Mouse (Mus musculus) ES-E14 (cell line): ENCODE measurements around the gene Spata17. TPM values are rescaled to one million over a fixed set of nuclear protein-coding genes. Genes with fewer than 3 reads are reported as not detected.

ENCODE experiments used
- DNase-seq: peaks from one replicate; pipeline ENCODE4 v3.0.0-alpha.2; 2013; ENCODE audit warnings: low read depth, low spot score
- H3K27ac ChIP-seq: 2 replicates; pipeline ENCODE4 v1.5.1; 2012; ENCODE audit warnings: low read depth, mild to moderate bottlenecking, low read length, moderate library complexity, mixed read lengths; ENCODE audit not compliant: poor library complexity, insufficient read depth, severe bottlenecking
- H3K36me3 ChIP-seq: 2 replicates; pipeline ENCODE4 v1.6.1; 2012; ENCODE audit warnings: mild to moderate bottlenecking, low read length, moderate library complexity, mixed read lengths; ENCODE audit not compliant: control insufficient read depth, poor library complexity, insufficient read depth, severe bottlenecking
- H3K4me1 ChIP-seq, 2 experiments: fragments of 150-350 bp in 1 of 2; sonication (generic) in 1 of 2; 2 replicates each; pipeline ENCODE4 v1.6.1; 2012; ENCODE audit warnings: low read length in 2 of 2, mild to moderate bottlenecking in 1 of 2, mixed read lengths in 1 of 2; ENCODE audit not compliant: control insufficient read depth in 2 of 2, insufficient read depth in 2 of 2, poor library complexity in 1 of 2
- H3K4me3 ChIP-seq, 2 experiments: fragments of 150-350 bp in 1 of 2; sonication (generic) in 1 of 2; 2 replicates each; pipeline ENCODE4 v1.5.1; 2012; ENCODE audit warnings: low read length in 2 of 2, low read depth in 1 of 2, mild to moderate bottlenecking in 1 of 2, mixed read lengths in 1 of 2; ENCODE audit not compliant: insufficient read depth in 1 of 2, poor library complexity in 1 of 2, severe bottlenecking in 1 of 2
- H3K9ac ChIP-seq: 2 replicates; pipeline ENCODE4 v1.6.1; 2012; ENCODE audit warnings: low read depth, mild to moderate bottlenecking, low read length, mixed read lengths; ENCODE audit not compliant: poor library complexity, insufficient read depth, severe bottlenecking
- H3K9me3 ChIP-seq: fragments of 150-350 bp; sonication (generic); 2 replicates; pipeline ENCODE4 v1.6.1; 2012; ENCODE audit warnings: low read depth, mild to moderate bottlenecking, low read length; ENCODE audit not compliant: control insufficient read depth, insufficient read depth
- CHD2 ChIP-seq: IDR thresholded peaks from 2 replicates; pipeline ENCODE4 v1.6.1; 2014; ENCODE audit warnings: mild to moderate bottlenecking, low read depth, low read length, inconsistent platforms
- HCFC1 ChIP-seq: IDR thresholded peaks from 2 replicates; pipeline ENCODE4 v1.6.1; 2012; ENCODE audit warnings: low read length, inconsistent platforms, borderline replicate concordance; ENCODE audit not compliant: insufficient read depth
- MAFK ChIP-seq: IDR thresholded peaks from 2 replicates; pipeline ENCODE4 v1.6.1; 2014; ENCODE audit warnings: mild to moderate bottlenecking, low read depth, low read length, inconsistent platforms; ENCODE audit not compliant: insufficient read depth
- ZC3H11A ChIP-seq: IDR thresholded peaks from 2 replicates; pipeline ENCODE4 v1.6.1; 2012; ENCODE audit warnings: low read depth, mild to moderate bottlenecking, inconsistent platforms, low read length, borderline replicate concordance
- ZNF384 ChIP-seq: IDR thresholded peaks from 2 replicates; pipeline ENCODE4 v1.6.1; 2012; ENCODE audit warnings: low read depth, low read length, inconsistent platforms
- in situ Hi-C, 2 experiments: fragments of 600-800 bp; cut with MboI; formaldehyde crosslinking; loops; one replicate each; pipeline ENCODE4 v1.15.1; 2025; ENCODE audit warnings: low sequenced_read_pairs in 2 of 2, inconsistent platforms in 1 of 2; ENCODE audit not compliant: unreplicated experiment in 2 of 2
- total RNA-seq: library from RNA; depleted of rRNA; stranded (reverse); fragments of 300-350 nt; gene quantifications from 2 replicates; pipeline ENCODE4 v1.2.3, GENCODE M21; 2012

Gene Spata17
- total RNA-seq, 1 experiment: 0.36 TPM

DNA sequence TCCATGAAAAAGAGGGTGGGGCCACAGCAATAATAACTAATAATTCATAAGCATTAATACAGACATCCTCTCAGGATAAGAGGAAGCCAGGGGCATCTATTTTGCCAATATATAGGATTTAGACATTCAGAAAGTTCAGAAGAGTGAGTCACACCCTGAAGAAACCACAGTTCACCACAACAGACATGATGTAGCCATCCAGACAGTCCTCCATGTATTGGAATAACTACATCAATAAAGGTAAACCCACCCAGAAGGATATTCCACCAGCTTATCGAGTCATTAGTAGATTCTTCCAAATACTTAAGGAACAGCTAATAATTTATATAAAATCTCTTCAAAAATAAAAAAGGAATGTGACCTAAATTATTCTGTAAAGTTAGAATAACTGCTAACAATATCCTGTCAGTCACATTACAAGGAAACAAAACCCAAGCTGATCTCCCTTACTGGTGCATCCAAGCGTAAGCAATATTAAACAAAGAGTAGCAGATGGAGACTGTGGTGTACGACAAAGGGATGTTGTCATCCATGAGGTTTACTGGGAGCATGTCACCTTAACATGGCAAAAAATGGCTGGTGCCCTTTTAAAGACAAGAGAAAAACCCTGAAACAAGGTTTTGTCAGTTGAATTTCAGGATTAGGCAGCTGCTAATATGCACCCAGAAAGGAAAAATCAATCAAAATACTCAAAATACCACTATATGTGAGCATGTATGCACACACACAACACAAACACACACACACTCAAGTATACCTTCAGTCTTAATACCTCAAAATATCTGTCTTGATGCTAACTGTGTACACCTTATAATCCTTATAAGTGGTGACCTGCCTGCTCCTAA, 138.8 kb downstream of the Spata17 start:
- no peaks in the 10 kb centered on the region for H3K9me3 ChIP-seq
- no peak overlapping the region for H3K27ac ChIP-seq
- H3K9ac ChIP-seq: no peak overlapping the region
- DNase-seq: no peak
- in situ Hi-C loops: no loop called here
- no peak overlapping the region for H3K4me3 ChIP-seq
- H3K4me1 ChIP-seq: no peaks in the 10 kb centered on the region
- no peaks in the 10 kb centered on the region for H3K36me3 ChIP-seq
- TF ChIP-seq ZNF384 (no peak), CHD2 (no peak), HCFC1 (no peak), ZC3H11A (no peak), MAFK (no peak)

DNA sequence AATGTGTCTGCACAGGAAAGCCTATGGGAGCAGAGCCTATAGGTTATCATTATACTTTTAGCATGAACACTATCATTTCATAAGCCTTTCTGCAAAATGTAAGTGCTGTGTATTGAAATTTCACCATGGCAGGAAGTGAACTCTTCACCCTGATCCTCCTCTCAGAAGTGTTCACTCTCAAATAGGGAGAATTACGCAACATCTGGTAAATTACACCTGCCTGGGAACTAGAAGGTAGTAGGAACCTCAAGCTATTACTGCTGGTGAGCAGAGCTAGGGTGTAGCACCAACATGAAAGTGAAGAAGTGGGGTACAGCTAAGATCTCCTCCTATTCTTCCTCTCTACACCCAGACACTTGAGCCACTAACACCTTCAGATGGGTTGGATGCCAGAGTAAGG, 155.4 kb downstream of the Spata17 start:
- no peak overlapping the region for H3K27ac ChIP-seq
- no peak for DNase-seq
- no peaks in the 10 kb centered on the region for H3K36me3 ChIP-seq
- no peak overlapping the region for H3K4me3 ChIP-seq
- TF ChIP-seq CHD2 (no peak), MAFK (no peak), ZC3H11A (no peak), ZNF384 (no peak), HCFC1 (no peak)
- in situ Hi-C loops: no loop called here
- no peaks in the 10 kb centered on the region for H3K4me1 ChIP-seq
- no peaks in the 10 kb centered on the region for H3K9me3 ChIP-seq
- H3K9ac ChIP-seq: no peak overlapping the region

- TF ChIP-seq MAFK: no peak
- TF ChIP-seq ZNF384: no peak
- no peak for TF ChIP-seq CHD2
- TF ChIP-seq ZC3H11A: no peak
- no peak for TF ChIP-seq HCFC1
- H3K27ac ChIP-seq: no peak overlapping the region
- no peak overlapping the region for H3K4me3 ChIP-seq
- no peak overlapping the region for H3K9ac ChIP-seq
- H3K9me3 ChIP-seq: no peaks in the 10 kb centered on the region
- DNase-seq: no peak
- in situ Hi-C loops: no loop called here
- H3K36me3 ChIP-seq: no peaks in the 10 kb centered on the region
- H3K4me1 ChIP-seq: no peaks in the 10 kb centered on the region
These were observed 160.9 kb downstream of the Spata17 start for GRCm38 (mm10) chr1:187054333-187054732.

- Histone ChIP-seq H3K27ac (no peak overlapping the region), H3K9ac (no peak overlapping the region), H3K9me3 (no peaks in the 10 kb centered on the region), H3K4me1 (no peaks in the 10 kb centered on the region), H3K36me3 (no peaks in the 10 kb centered on the region), H3K4me3 (no peak overlapping the region)
- no peak for DNase-seq
- TF ChIP-seq ZC3H11A (no peak), CHD2 (no peak), HCFC1 (no peak), ZNF384 (no peak), MAFK (no peak)
- in situ Hi-C loops: no loop called here
These were observed 161.4 kb downstream of the Spata17 start for GRCm38 (mm10) chr1:187053862-187054261.
